Mouse (Mus musculus): Measurements from ENCODE around the gene Adamtsl3.

- TF ChIP-seq CTCF (IDR thresholded peaks at IDR 0.05; ENCODE audit: low read depth) (no peak), EP300 (optimal IDR thresholded peaks at IDR 0.05) (no peak)
Measured at GRCm38 (mm10) chr7:82394435-82395186, 59.1 kb downstream of the Adamtsl3 start.

All from stomach, postnatal 0 days (tissue).